Mouse (Mus musculus): ENCODE measurements around the gene Ttc21b. TPM values are rescaled to one million over a fixed set of nuclear protein-coding genes. Genes with fewer than 3 reads are reported as not detected.

The Ttc21b gene
- polyA plus RNA-seq (2016; fragmentation: Nextera tagmentation; extraction: Ambion mirVana) = 14.6 and 15.2 TPM in 2 replicates

- Histone ChIP-seq H3K27ac (peak within 1 kb of the TSS; percentile 47; the same call in 1 of the 2 replicates), H3K36me3 (peaks cover 4% of the 10 kb centered on the region; the same call in 1 of the 2 replicates), H3K9me3 (no peaks in the 10 kb centered on the region), H3K4me2 (replicated peaks) (peak within 1 kb of the TSS; percentile 68), H3K4me1 (peaks cover 10% of the 10 kb centered on the region), H3K27me3 (replicated peaks) (no peaks in the 10 kb centered on the region), H3K9ac (peak within 1 kb of the TSS; percentile 72), H3K4me3 (peak within 1 kb of the TSS; percentile 75)
- ATAC-seq (ENCODE audit: low FRiP score, low read depth) = peak; percentile 99
- under 1% methylated on average over 56 of the region's 56 CpGs for WGBS
Measured at GRCm38 (mm10) chr2:66256220-66257131, at the start of gene Ttc21b. Gene Ttc21b, minus strand, starts transcription at chr2:66256617.

DNA sequence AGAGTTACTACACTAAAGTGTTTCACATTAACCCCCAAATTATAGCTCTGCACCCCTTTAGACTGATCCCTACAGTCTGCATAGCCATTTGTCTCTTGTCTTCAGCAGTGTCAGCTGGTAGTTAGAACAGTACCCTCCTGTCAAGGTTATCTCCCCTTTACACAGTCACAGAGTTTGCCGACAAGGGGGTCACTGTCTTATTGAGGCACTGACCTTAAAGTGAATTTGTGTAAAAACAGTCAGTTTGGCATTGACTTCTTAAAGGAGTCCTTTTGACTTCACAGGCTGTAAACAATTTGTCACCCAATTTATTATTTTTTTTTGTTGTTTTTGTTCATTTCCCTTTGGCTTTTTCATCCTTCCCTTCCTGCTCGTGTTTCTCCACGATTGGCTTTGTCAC lies 16.1 kb upstream of the Ttc21b start:
- WGBS = 86% methylated on average over 3 of the region's 3 CpGs
- no peak overlapping the region for H3K27ac ChIP-seq
- no peak overlapping the region for H3K4me2 ChIP-seq (replicated peaks)
- H3K36me3 ChIP-seq = no peaks in the 10 kb centered on the region
- no peaks in the 10 kb centered on the region for H3K4me1 ChIP-seq
- H3K4me3 ChIP-seq = no peak overlapping the region
- no peaks in the 10 kb centered on the region for H3K27me3 ChIP-seq (replicated peaks)
- H3K9me3 ChIP-seq = no peaks in the 10 kb centered on the region
- no peak for ATAC-seq (ENCODE audit: low FRiP score, low read depth)
- H3K9ac ChIP-seq = no peak overlapping the region

DNA sequence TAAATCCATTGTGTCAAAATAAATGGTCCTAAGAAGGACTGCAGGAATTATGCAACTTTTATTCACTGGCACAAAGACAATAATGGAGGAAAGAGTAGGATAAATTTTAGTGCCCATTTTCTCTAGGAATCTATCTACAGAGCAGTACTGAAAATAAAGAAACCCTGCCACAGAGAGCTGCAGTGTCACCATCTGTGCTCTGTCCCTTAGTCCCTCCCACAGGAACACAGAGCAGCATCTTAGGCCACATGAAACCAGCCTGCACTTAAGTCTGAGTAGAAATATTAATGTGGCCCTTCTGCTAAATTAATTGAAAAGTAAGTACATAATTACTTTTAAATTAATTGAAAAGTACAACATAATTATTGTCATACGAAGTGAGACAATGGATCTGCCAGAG lies 12.4 kb downstream of the Ttc21b start:
- no peaks in the 10 kb centered on the region for H3K27me3 ChIP-seq (replicated peaks)

DNA sequence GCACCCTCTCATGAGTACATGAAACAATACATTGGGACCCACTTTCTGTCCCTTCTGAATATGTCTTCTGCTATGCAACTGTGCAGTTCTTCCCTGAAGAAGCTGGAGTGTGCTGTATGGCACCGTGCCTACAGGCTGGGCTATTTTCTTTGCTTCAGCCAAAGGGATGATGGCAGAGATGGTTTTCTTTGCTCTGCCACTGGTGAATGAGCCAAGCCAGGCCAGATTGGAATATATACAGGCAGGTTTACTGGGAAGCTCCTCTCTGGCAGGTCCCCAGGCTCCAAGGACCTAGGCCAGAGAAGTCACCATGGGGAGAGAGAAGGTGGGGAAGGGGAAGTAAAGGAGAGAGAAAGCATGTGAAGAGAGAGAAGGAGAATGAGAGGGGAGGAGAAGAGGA lies 16.1 kb downstream of the Ttc21b start:
- Histone ChIP-seq H3K27ac (no peak overlapping the region), H3K4me1 (no peaks in the 10 kb centered on the region), H3K4me3 (no peak overlapping the region), H3K36me3 (peaks cover 17% of the 10 kb centered on the region), H3K4me2 (replicated peaks) (no peak overlapping the region), H3K27me3 (replicated peaks) (no peaks in the 10 kb centered on the region), H3K9me3 (no peaks in the 10 kb centered on the region), H3K9ac (no peak overlapping the region)
- no peak for ATAC-seq (ENCODE audit: low FRiP score, low read depth)
- WGBS = 100% methylated on average over 1 of the region's 1 CpGs

More for the DNA sequence above, 12.4 kb downstream of the Ttc21b start:
- H3K9me3 ChIP-seq = no peaks in the 10 kb centered on the region
- no peak overlapping the region for H3K9ac ChIP-seq
- WGBS = 83% methylated on average over 1 of the region's 1 CpGs
- no peak overlapping the region for H3K4me3 ChIP-seq
- no peak overlapping the region for H3K4me2 ChIP-seq (replicated peaks)
- no peak for ATAC-seq (ENCODE audit: low FRiP score, low read depth)
- H3K27ac ChIP-seq = no peak overlapping the region
- no peaks in the 10 kb centered on the region for H3K4me1 ChIP-seq
- H3K36me3 ChIP-seq = peaks cover 30% of the 10 kb centered on the region

DNA sequence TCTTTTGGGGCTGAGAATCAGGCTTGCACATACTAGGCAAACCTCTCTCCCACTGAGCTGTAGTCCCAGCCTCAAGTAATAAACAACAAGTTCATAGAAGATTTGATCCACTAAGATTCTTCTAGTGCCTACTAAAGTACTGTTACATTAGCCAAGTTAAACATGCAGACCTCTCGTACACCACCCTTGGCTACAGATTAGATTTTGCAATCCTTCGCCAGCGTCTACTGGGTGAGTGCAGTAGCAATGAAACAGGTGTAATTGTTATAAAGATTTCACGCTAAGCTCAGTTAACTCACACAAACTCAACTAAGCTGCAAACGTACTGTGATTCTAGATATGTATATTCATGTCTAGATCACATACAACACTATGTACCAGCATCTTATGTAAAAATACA lies 17.5 kb downstream of the Ttc21b start:
- H3K9ac ChIP-seq = no peak overlapping the region
- H3K4me3 ChIP-seq = no peak overlapping the region
- WGBS = 93% methylated on average over 5 of the region's 5 CpGs

GRCm38 (mm10) chr2:66220954-66221353 lies 35.5 kb downstream of the Ttc21b start:
- no peak overlapping the region for H3K9ac ChIP-seq
- no peak overlapping the region for H3K4me3 ChIP-seq
- no peaks in the 10 kb centered on the region for H3K4me1 ChIP-seq
- H3K27ac ChIP-seq = no peak overlapping the region
- H3K9me3 ChIP-seq = no peaks in the 10 kb centered on the region
- H3K27me3 ChIP-seq (replicated peaks) = no peaks in the 10 kb centered on the region
- WGBS = 84% methylated on average over 7 of the region's 7 CpGs
- no peak overlapping the region for H3K4me2 ChIP-seq (replicated peaks)
- H3K36me3 ChIP-seq = peaks cover 13% of the 10 kb centered on the region; the same call in 1 of the 2 replicates
- ATAC-seq (ENCODE audit: low FRiP score, low read depth) = no peak

More for the DNA sequence above, 17.5 kb downstream of the Ttc21b start:
- no peak for ATAC-seq (ENCODE audit: low FRiP score, low read depth)
- no peaks in the 10 kb centered on the region for H3K4me1 ChIP-seq
- H3K27me3 ChIP-seq (replicated peaks) = no peaks in the 10 kb centered on the region
- H3K27ac ChIP-seq = no peak overlapping the region
- H3K9me3 ChIP-seq = no peaks in the 10 kb centered on the region
- no peak overlapping the region for H3K4me2 ChIP-seq (replicated peaks)
- H3K36me3 ChIP-seq = peaks cover 17% of the 10 kb centered on the region

GRCm38 (mm10) chr2:66209875-66210274 lies 46.5 kb downstream of the Ttc21b start:
- no peak overlapping the region for H3K4me2 ChIP-seq (replicated peaks)
- no peaks in the 10 kb centered on the region for H3K27me3 ChIP-seq (replicated peaks)
- no peak overlapping the region for H3K4me3 ChIP-seq
- no peak for ATAC-seq (ENCODE audit: low FRiP score, low read depth)
- H3K27ac ChIP-seq = no peak overlapping the region
- H3K9ac ChIP-seq = no peak overlapping the region
- peaks cover 37% of the 10 kb centered on the region for H3K36me3 ChIP-seq
- H3K4me1 ChIP-seq = no peaks in the 10 kb centered on the region
- WGBS = 90% methylated on average over 10 of the region's 10 CpGs
- no peaks in the 10 kb centered on the region for H3K9me3 ChIP-seq

- Histone ChIP-seq H3K9me3 (no peaks in the 10 kb centered on the region), H3K27ac (no peak overlapping the region), H3K4me1 (no peaks in the 10 kb centered on the region), H3K4me3 (no peak overlapping the region), H3K27me3 (replicated peaks) (no peaks in the 10 kb centered on the region), H3K36me3 (peaks cover 35% of the 10 kb centered on the region), H3K4me2 (replicated peaks) (no peak overlapping the region), H3K9ac (no peak overlapping the region)
- ATAC-seq (ENCODE audit: low FRiP score, low read depth) = no peak
- WGBS = 97% methylated on average over 13 of the region's 13 CpGs
Measured at GRCm38 (mm10) chr2:66209353-66209752, 47.1 kb downstream of the Ttc21b start.

DNA sequence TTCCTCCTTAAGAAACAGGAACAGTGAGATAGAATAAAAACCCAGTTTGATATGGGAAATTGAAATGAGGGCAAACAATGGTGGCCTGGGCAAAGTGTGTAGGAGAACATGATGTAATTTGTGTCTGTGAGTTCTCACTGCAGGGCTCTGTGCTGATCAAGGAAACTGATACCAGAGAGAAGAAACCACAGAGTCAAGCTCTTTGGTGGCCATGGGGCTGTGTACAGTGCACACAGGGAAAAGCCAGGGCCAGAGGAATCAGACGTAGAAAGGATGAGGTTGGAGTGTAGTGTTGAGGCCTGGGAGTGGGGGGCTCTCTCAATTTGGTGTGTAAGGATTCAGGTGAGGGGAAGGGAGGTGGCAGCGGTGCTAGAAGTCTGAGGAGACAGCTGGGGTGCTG lies 49.6 kb downstream of the Ttc21b start:
- Histone ChIP-seq H3K9ac (no peak overlapping the region), H3K27me3 (replicated peaks) (no peaks in the 10 kb centered on the region), H3K9me3 (no peaks in the 10 kb centered on the region), H3K4me2 (replicated peaks) (no peak overlapping the region), H3K27ac (no peak overlapping the region), H3K36me3 (peaks cover 37% of the 10 kb centered on the region), H3K4me3 (no peak overlapping the region), H3K4me1 (no peaks in the 10 kb centered on the region)
- ATAC-seq (ENCODE audit: low FRiP score, low read depth) = no peak
- 86% methylated on average over 2 of the region's 2 CpGs for WGBS

GRCm38 (mm10) chr2:66204218-66204617 lies 52.2 kb downstream of the Ttc21b start:
- no peak overlapping the region for H3K27ac ChIP-seq
- no peaks in the 10 kb centered on the region for H3K27me3 ChIP-seq (replicated peaks)
- H3K9me3 ChIP-seq = no peaks in the 10 kb centered on the region
- no peak overlapping the region for H3K4me2 ChIP-seq (replicated peaks)
- H3K4me1 ChIP-seq = no peaks in the 10 kb centered on the region
- no peak overlapping the region for H3K9ac ChIP-seq
- WGBS = 97% methylated on average over 2 of the region's 2 CpGs
- no peak for ATAC-seq (ENCODE audit: low FRiP score, low read depth)
- no peak overlapping the region for H3K4me3 ChIP-seq
- H3K36me3 ChIP-seq = peaks cover 46% of the 10 kb centered on the region

DNA sequence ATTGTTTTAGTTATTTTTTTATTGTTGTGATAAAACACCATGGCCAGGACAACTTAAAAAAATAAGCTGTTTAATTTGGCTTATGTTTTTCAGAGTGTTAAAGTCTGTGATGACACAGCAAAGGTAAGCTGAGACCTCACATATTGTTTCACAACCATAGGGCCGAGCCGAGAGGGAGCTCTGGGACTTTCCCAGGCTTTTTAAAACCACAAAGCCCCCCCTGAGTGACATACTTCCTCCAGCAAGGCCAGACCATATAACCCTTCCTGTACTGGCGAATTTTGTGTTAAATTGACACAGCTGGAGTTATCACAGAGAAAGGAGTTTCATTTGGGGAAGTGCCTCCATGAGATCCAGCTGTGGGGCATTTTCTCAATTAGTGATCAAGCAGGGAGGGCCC lies 56.2 kb downstream of the Ttc21b start:
- Histone ChIP-seq H3K9me3 (no peaks in the 10 kb centered on the region), H3K27ac (no peak overlapping the region), H3K27me3 (replicated peaks) (no peaks in the 10 kb centered on the region), H3K4me1 (no peaks in the 10 kb centered on the region), H3K4me2 (replicated peaks) (no peak overlapping the region), H3K9ac (no peak overlapping the region), H3K36me3 (peaks cover 32% of the 10 kb centered on the region), H3K4me3 (no peak overlapping the region)
- ATAC-seq (ENCODE audit: low FRiP score, low read depth) = no peak
- WGBS = 50% methylated on average over 3 of the region's 3 CpGs

- Histone ChIP-seq H3K36me3 (peaks cover 5% of the 10 kb centered on the region), H3K9ac (no peak overlapping the region), H3K9me3 (no peaks in the 10 kb centered on the region), H3K27ac (no peak overlapping the region), H3K4me1 (no peaks in the 10 kb centered on the region), H3K4me2 (replicated peaks) (no peak overlapping the region), H3K27me3 (replicated peaks) (no peaks in the 10 kb centered on the region), H3K4me3 (no peak overlapping the region)
- no peak for ATAC-seq (ENCODE audit: low FRiP score, low read depth)
- WGBS = 87% methylated on average over 13 of the region's 13 CpGs
Measured at GRCm38 (mm10) chr2:66191691-66192100, 64.7 kb downstream of the Ttc21b start.

Data from neural tube, embryonic 12.5 days (tissue).